Mouse (Mus musculus): ENCODE data around the gene Pacsin2.
A peak's percentile ranks its signal among the peaks of the same experiment; 100 is the strongest.
"Not testable (repeated sequence)": the region's sequence is repeated elsewhere in the genome, so short reads cannot be mapped to it uniquely, and the experiment has no call there.

The Pacsin2 gene

DNA sequence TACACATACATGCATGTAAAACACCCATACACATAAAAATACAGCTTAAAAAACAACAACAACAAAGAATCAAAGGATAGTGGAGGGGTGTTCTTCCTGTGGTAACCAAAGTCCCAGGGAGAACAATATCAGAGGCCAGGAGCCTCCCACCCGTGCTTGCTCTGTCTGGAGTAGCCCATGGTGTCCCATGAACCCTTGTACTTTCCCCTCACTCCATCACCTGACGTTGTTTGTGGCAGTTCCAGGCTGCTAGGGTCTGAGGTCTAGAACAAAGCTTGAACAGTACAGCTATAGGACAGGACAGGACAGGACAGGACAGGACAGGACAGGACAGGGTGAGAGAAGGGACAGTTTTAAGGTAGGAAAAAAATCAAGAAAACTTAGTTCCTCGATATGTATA is 13.7 kb upstream of the Pacsin2 start:
- no peak for DNase-seq

DNA sequence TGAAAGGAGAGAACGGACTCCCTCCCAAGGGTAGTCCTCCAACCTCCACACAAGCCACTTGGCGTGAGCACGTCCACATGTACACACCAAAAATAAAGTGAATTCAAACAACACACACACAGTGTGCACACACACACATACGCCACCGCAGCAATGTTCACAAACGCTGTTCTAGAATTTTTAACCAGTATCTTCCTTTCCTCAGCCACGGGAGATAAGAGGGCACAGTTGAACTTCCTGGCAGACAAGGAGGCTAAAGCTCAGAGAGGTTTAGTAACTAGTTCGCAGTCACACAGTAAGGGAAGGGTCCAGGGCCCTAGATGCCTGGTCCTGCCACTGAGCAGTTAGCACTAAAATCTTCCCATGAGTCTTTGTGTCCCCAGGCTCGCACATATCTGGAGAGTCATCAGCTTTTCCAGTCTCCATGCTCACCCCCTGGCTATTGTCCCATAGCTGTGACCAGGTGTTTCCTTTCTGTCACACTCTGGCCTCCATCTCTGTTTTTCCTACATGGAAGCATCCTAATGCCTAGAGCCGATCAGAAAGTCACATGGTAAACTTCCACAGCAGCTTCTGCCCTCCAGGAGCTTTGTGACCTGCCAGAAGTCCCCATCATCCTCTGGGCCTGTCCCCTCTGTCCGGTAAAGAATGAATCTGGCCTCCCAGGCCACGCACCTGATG is 12.3 kb upstream of the Pacsin2 start:
- peak in 1 of 2 experiments; percentile 62 for DNase-seq

DNA sequence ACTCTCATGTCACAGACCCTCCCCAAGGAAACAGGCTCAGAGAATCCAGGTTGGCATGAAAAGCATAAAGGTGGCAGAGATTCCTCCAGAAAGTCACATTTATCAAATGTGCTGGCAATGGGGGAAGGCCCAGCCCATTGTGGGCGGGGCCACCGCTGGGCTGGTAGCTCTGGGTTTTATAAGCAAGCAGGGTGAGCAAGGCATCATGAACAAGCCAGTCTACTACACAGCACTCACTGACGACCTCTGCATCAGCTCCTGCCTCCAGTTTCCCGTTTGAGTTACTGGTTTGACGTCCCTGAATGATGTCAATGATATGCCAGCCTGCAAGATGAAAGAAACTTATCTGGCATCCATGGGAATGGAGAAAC is 10.0 kb upstream of the Pacsin2 start:
- DNase-seq = no peak

DNA sequence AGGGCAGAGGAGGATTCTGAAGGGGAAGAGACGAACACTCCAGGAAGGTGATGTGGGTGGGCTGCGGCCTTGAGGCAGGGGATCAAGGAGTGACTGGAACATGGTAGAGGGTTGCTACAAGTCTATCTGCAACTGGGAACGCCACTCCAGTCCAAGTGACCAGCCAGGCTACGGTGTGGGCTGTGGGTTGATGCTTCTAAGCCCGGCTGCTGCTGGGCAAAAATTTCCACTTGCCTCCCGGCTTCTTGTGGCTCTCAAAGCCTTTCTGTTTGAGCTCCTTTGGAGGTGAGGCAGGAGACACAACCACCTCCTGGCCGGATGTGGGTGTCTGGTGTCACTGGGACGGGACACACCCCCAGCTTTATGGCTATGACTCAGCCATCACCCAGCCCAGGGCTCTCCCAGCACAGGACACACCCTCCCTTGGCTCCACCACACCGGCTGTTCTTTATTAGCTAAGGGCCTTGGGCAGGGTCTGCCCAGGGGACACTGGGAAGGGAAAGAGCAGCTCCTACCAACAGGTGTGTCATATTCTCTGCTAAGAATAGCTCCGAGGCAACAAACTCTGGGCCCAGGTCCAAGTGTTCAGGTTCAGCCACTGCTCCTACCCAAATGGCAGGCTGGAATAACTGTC is 9.5 kb upstream of the Pacsin2 start:
- DNase-seq = peak; percentile 66 to 69

DNA sequence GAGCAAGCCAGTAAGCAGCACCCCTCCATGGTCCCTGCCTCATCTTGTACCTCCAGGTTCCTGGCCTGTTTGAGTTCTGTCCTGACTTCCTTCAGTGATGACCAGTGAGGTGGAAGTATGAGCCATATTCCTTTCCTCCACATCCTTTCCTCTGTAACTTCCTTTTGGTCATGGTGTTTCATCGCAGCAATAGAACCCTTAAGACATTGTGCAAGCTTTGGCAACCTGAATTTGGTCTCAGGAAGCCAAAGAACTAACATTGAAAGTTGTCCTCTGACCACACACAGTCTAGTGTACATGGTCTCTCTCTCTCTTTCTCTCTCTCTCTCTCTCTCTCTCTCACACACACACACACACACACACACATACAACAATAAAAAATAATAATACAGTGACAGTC is 8.8 kb upstream of the Pacsin2 start:
- no peak for DNase-seq

GRCm38 (mm10) chr15:83471476-83471875 is 7.1 kb upstream of the Pacsin2 start:
- peak in 1 of 2 experiments; percentile 73 for DNase-seq

GRCm38 (mm10) chr15:83470443-83470842 is 6.0 kb upstream of the Pacsin2 start:
- no peak for DNase-seq

DNA sequence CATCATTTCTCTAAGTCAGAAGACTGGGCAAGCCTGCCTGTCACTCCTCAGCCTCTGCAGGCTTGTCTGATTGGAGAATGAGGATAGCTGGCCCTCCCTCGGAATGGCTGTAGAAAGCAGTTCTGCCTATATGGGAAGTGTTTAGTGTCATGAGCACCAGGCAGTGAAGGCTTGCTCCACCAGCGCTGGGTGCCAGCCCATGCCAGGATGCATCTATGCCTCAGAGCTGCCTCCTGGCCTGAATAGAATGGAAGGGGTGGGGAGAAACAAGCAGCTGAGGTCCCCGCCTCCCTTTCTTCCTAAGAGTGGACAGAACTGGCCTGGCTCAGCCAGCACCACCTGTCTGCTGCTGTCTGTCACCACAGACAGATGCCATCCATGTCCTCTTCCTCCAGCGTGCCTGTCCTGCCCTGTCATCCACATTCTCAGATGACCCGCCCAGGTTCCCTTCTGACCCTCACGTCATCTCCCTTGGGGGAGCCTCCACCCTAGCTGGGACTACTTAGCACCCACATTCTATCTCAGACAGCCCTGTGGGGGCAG is 4.9 kb upstream of the Pacsin2 start:
- DNase-seq = no peak

DNA sequence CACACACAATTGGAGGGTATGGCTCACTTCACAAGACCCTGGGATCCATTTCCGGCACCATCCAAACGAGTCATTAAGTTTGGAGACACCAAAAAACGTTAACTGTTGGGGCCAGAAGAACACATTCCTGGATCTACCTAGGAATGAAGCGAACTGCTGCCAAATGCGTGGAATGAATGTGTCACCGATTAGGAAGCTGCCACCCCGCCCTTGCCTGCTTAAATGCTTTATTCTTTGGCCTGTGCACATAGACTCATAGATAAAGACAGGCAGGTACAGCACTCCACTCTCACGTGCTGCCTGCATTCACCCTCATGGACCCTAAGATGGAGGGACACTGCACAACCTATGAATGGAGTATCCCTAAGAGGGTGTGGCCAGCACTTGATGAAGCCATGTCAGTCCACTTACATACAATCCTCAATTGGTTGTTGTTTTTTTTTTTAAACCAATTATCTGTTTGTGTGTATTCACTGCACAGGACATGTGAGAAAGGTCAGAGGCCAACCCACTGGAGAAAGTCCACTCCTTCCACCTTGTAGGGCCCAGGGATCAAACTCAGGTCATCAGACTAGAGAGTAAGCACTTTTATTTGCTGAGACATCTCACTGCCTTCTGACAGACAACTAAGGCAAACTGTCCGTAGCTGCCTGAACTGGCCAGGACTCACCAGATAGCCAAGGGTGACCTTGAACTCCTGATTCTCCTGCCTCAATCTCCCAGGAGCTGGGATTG is 3.0 kb upstream of the Pacsin2 start:
- no peak for DNase-seq

DNA sequence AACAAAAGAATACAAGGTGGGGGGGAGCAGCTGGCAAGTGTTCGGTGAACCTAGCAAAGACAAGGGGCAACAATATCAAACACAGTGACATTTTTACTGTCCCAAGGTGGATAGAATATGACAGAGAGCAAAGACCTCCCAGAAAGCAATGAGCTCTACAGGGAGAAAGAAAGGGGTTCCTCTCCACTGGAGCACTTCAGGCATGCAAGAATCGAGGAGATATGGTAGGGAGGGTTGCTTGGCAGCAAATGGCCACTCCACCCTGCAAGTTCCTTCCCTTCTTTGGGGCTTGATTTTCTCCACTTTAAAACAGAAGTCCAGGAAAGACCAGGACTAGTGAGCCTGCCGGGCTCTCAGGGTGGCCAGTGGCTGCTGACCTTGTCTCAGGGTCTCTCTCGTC is 1.9 kb upstream of the Pacsin2 start:
- DNase-seq = no peak

- no peak for DNase-seq
These were observed 672 bp upstream of the Pacsin2 start for GRCm38 (mm10) chr15:83464905-83465650.

GRCm38 (mm10) chr15:83463369-83464082 is 880 bp downstream of the Pacsin2 start:
- no peak for DNase-seq

DNA sequence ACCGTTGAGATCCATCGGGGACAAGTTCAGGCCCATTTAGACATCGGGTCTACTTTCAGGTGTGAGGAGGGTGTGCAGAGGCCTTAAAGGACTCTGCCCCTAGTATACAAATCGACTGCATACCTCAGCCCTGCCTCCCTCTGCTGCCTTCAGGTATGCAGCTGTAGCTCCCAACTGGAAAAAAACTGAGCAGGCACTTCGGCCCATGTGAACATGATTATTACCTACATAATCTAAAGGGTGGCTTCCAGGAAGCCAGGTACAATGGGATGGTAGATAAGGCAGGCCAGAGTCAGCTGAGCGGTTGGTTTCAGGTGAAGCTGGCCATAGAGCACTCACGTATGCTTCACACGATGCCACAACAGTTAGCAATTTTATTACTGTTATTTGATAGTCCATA is 2.1 kb downstream of the Pacsin2 start:
- DNase-seq = not testable (repeated sequence)

DNA sequence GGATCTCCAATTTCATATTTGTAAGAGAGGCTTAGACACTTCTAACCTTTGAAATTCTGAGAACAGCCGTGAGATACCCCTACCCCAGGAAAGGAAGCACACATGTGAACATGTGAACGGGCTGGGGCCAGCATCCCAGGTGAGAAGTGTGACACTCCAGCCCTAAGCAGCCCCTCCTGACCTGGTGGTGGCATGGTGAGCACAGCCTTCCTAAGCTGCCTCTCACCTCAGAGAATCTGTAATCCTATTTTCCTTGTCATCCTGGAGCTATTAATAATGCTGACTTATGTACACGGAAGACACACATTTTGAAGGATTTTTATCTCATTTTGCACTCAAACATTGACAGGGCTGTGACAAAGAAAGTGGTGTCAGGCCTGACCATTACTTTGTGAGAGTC is 3.5 kb downstream of the Pacsin2 start:
- no peak for DNase-seq

GRCm38 (mm10) chr15:83457541-83457940 is 6.9 kb downstream of the Pacsin2 start:
- DNase-seq = no peak

GRCm38 (mm10) chr15:83455637-83456036 is 8.8 kb downstream of the Pacsin2 start:
- peak; percentile 45 to 54 for DNase-seq

- no peak for DNase-seq
These were observed 9.4 kb downstream of the Pacsin2 start for GRCm38 (mm10) chr15:83455034-83455433.

DNA sequence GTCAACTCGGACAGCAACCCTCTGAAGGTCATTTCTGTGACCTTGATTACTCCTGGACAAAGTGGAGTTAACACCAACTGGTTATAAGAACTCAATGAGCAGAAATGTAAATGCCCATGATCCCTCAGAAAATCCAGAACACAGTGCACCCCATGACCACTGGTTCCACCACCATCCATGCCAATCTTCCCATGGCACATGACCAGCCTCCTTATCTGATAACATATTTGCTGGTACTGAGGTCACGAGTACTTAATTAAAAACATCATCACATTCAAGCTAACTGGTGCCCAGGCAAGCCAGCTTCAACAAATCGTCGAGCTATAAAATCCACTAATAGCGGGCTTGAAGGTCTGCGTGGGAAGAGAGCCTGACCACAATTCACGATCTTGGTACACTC is 10.0 kb downstream of the Pacsin2 start:
- DNase-seq = no peak

DNA sequence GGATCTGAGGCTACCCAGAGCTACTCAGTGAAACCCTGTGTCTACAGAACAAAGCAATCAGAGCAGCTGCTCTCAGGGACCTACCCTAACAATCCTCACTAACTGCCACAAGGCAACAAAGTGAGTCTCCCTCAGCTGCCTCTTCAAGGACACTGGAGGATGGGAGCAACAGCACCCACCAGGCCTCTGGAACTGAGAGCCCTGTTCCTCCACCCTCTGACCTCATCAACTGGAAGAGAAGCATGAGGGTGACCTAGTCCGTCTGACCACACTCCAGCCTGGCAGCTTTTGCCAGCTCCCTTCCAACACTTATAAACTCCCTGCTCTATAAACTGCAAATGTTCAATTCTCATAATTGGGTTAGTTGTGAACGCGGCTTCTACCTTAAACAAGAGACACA is 10.5 kb downstream of the Pacsin2 start:
- no peak for DNase-seq

- DNase-seq = no peak
These were observed 12.1 kb downstream of the Pacsin2 start for GRCm38 (mm10) chr15:83452219-83452760.

DNA sequence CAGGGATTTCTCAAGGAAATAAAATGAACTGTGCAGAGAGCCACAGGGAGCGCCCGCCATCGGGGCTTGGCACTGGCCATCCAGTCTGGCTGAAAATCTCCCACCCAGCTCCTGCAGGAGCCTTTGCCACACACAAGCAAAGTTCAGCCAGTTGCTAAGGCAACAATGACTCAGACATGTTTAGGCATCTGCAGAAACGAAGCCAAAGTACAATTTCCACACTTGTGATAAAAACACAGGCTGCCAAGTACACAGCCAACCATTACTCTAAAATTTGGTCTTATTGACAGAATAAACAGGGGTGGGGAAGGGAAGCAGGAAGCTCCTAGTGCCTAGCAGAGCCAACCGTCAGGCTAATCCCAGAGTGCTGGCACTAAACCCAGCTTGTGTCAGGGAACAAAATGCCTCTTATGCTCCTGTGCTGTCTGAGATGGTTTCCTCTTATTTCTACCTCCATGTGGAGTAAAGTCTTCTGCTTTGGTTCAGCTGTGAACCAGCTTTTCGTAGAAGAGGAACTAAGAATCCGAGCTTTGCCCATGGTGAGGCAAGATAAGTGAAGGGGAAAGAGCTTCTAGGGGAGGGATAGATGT is 12.7 kb downstream of the Pacsin2 start:
- peak in 1 of 2 experiments; percentile 53 for DNase-seq

DNA sequence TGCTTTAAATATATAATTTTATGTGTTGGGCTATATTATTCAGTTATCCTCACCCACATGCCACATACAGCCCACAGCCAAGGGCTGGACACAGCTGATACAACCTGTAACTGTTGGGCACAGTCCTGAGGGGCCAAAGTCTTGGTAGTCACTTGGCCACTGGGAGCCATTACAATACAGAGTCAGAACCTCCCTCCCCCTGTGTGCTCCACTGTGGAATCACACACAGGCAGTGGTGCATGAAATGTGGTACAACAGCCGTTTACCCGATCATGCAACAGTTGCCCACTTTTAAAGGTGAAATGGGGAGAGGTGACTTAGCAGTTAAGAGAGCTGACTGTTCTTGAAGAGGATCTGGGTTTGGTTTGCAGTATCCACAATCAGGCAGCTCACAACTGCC is 14.4 kb downstream of the Pacsin2 start:
- no peak for DNase-seq

Measured in lung, postnatal 4 days (tissue).